Mouse (Mus musculus) midbrain, embryonic 12.5 days (tissue): Measurements from ENCODE around the gene Ube2l6. TPM values are rescaled to one million over a fixed set of nuclear protein-coding genes. Genes with fewer than 3 reads are reported as not detected.

Experiments
- ATAC-seq: fragments of 200-750 bp; cut with Nextera tagmentation; 2 replicates; pipeline ENCODE4 v1.8.0; 2017; ENCODE audit warnings: low read depth, moderate TSS enrichment, moderate library complexity; ENCODE audit not compliant: low FRiP score
- H3K27ac ChIP-seq: fragments of 300-500 bp; sonication (generic); replicated peaks from 2 replicates; pipeline ENCODE4 v1.5.1; 2016; ENCODE audit warnings: mild to moderate bottlenecking
- H3K27me3 ChIP-seq: fragments of 300-500 bp; sonication (generic); 2 replicates; pipeline ENCODE4 v1.6.1; 2016; ENCODE audit warnings: mild to moderate bottlenecking
- H3K36me3 ChIP-seq: fragments of 300-500 bp; sonication (generic); 2 replicates; pipeline ENCODE4 v1.6.1; 2016
- H3K4me1 ChIP-seq: fragments of 300-500 bp; sonication (generic); 2 replicates; pipeline ENCODE4 v1.6.1; 2016
- H3K4me2 ChIP-seq: fragments of 300-500 bp; sonication (generic); replicated peaks from 2 replicates; pipeline ENCODE4 v1.6.1; 2016; ENCODE audit warnings: mild to moderate bottlenecking, moderate library complexity
- H3K4me3 ChIP-seq: fragments of 300-500 bp; sonication (generic); 2 replicates; pipeline ENCODE4 v1.5.1; 2016; ENCODE audit warnings: mild to moderate bottlenecking
- H3K9ac ChIP-seq: fragments of 300-500 bp; sonication (generic); replicated peaks from 2 replicates; pipeline ENCODE4 v1.6.1; 2016; ENCODE audit warnings: mild to moderate bottlenecking, moderate library complexity
- H3K9me3 ChIP-seq: fragments of 300-500 bp; sonication (generic); 2 replicates; pipeline ENCODE4 v1.6.1; 2016; ENCODE audit warnings: mild to moderate bottlenecking
- WGBS: fragments of 180-500 bp; shearing (Covaris S2); methylation state at CpG from one replicate; pipeline ENCODE4 v1.1.7; 2016; 5-methylcytosine and 5-hydroxymethylcytosine counted together
- polyA plus RNA-seq: library from polyadenylated mRNA; unstranded; fragments of >200 nt; fragmentation: Nextera tagmentation; extraction: Ambion mirVana; gene quantifications from 2 replicates; pipeline ENCODE4 v1.2.1, GENCODE M21; 2016

Gene Ube2l6
- polyA plus RNA-seq, 1 experiment from 2014 or later: 31.2 TPM

DNA sequence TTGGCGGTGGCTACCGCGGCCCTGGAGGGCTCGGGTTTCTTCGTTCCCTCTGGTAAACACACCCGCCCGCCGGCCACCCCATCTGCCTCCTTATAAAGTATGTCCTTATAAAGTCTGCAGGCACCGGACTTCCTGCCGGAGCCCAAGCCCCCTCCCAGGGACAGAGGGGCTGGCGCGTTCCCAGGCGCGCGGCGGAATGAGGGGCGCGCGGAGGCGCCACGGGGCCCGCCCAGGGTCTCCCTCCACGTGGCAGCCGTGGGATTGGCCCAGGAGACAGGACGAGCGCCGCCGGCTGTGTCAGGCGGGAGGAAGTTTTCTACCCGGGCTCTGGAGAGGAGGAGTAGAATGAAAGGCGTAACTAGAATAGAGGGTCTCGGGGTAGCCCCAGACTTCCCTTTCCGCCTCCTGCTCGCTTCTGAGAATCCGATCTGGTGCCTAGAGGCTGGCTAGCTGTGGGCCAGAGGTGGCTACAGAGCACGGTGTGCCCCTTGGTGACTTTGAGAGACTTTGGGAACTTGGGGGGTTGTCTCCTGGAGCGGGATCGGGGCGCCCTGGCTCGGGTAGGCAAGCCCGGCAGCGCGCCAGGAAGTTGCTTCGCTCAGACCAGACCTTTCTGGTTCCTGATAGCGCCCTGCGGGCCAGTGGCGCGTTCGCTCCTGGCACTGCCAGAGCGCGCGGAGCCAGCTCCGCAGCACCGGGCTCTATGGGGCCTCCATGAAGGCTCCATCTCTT is 41.6 kb downstream of the Ube2l6 start:
- Histone ChIP-seq H3K4me1 (peaks cover 32% of the 10 kb centered on the region), H3K27me3 (peaks cover 43% of the 10 kb centered on the region), H3K4me2 (peak overlapping the region; percentile 99), H3K9me3 (no peaks in the 10 kb centered on the region), H3K36me3 (0 out of 2 replicates have a peak, but pooled peaks cover 4% of the 10 kb centered on the region), H3K9ac (peak overlapping the region; percentile 70), H3K27ac (peak overlapping the region; percentile 36; the same call in 1 of the 2 replicates), H3K4me3 (peak overlapping the region; percentile 58)
- under 1% methylated on average over 53 of the region's 54 CpGs for WGBS
- peak; percentile 90 for ATAC-seq

DNA sequence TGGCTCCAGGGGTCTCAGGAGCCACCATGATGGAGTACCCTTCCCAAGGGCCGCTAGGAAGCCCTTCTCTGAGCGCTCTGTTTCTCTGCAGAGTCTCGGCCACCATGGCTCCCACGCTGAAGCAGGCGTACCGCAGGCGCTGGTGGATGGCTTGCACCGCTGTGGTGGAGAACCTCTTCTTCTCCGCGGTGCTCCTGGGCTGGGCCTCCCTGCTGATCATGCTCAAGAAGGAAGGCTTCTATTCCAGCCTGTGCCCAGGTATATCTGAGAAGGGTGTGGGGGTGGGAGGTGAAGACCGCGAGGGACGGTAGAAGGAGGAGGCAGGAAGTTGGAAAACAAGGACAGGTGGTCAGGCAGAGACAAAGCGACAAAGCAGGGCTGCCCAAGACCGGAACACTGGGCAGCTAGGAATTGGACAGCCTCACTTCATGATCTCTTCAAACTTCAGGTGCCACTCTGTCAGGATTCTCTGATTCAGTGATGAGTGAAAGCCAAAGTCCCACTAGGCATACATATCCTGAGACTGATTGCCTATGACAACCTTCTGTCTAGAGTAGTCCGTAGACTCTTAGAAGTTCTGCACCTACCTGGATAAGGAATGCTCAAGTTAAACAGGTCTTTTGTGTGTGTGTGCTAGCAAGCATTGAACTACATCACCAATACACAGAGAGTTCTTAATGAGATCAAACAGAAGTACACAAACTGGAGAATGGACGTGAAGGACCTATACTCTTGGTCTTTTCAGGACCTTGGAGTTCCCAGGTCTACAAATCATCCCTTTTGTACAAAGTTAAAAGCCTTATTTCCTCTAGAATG is 42.3 kb downstream of the Ube2l6 start:
- no peaks in the 10 kb centered on the region for H3K9me3 ChIP-seq
- peak overlapping the region; percentile 99 for H3K4me2 ChIP-seq
- 10% methylated on average over 17 of the region's 17 CpGs for WGBS
- peak overlapping the region; percentile 58 for H3K4me3 ChIP-seq
- peak overlapping the region; percentile 36; the same call in 1 of the 2 replicates for H3K27ac ChIP-seq
- H3K36me3 ChIP-seq: 0 out of 2 replicates have a peak, but pooled peaks cover 4% of the 10 kb centered on the region
- H3K9ac ChIP-seq: peak overlapping the region; percentile 70
- peaks cover 43% of the 10 kb centered on the region for H3K27me3 ChIP-seq
- no peak; the same call in 1 of the 2 replicates for ATAC-seq
- H3K4me1 ChIP-seq: peaks cover 32% of the 10 kb centered on the region

DNA sequence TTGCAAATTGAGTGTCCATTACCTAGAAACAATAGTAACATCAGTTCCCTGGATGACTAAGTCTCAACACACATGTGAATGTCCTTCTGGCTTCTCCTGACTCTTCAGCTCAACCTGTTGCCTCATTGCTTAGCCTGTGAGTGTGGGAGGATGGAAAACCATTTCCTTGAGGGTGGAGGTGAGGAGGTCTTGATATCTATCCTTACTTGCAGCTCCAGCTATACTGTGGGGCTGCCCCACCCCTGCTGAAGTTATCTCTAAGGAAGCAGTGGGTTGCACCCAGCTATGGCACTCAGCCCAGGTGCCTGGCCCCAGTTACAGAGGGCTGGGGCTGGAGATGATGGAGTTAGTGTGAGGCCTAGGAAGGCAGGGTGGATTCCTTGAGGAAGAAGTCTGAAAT is 43.3 kb downstream of the Ube2l6 start:
- H3K9ac ChIP-seq: no peak overlapping the region
- peaks cover 42% of the 10 kb centered on the region for H3K27me3 ChIP-seq
- H3K4me3 ChIP-seq: no peak overlapping the region
- peak overlapping the region; percentile 99; the same call in 1 of the 2 replicates for H3K4me2 ChIP-seq
- H3K4me1 ChIP-seq: peaks cover 32% of the 10 kb centered on the region
- 0 out of 2 replicates have a peak, but pooled peaks cover 4% of the 10 kb centered on the region for H3K36me3 ChIP-seq
- ATAC-seq: no peak
- no peak overlapping the region for H3K27ac ChIP-seq
- H3K9me3 ChIP-seq: no peaks in the 10 kb centered on the region

DNA sequence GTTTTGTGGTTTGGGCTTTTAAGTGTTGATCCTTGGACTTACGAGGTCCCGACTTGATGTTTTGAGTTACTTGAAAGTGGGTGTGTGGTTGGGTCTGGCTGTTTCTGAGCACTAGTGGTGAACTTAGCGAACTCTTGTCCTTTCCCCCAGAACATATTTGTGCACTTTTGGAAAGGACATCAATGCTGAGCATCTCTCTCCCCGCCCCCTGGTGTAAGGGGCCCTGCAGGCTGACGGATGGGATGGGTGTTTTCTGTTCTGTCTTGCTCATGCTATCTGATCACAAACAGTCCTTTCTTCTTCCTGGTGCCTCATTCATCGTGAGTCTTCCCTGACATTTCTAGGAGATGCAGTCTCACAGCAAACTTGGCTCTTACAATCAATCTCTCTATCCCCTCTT is 45.0 kb downstream of the Ube2l6 start:
- Histone ChIP-seq H3K4me1 (peaks cover 29% of the 10 kb centered on the region), H3K9ac (no peak overlapping the region), H3K27ac (no peak overlapping the region), H3K27me3 (peaks cover 24% of the 10 kb centered on the region), H3K36me3 (0 out of 2 replicates have a peak, but pooled peaks cover 4% of the 10 kb centered on the region), H3K9me3 (no peaks in the 10 kb centered on the region), H3K4me2 (no peak overlapping the region), H3K4me3 (no peak overlapping the region)
- ATAC-seq: no peak
- 85% methylated on average over 6 of the region's 6 CpGs for WGBS

DNA sequence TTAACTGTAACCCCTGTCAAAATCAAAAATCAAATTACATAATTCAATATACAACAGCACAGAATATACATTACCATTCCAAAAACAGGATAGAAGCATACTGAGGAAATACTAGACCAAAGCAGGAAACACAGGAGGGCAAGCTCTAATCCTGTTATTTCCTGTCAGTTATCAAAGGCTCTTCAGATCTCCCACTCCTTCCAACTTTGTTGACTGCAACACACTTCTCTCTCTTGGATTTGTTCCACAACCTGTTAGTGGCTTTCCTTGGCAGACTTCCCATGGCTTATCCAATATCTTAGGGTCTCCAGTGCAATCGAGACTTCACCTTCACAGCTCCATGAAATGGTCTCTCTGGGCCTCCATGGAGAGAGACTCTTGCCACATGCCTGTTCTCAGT is 46.6 kb downstream of the Ube2l6 start:
- Histone ChIP-seq H3K36me3 (peaks cover 4% of the 10 kb centered on the region; the same call in 1 of the 2 replicates), H3K27ac (no peak overlapping the region), H3K9ac (no peak overlapping the region), H3K4me1 (peaks cover 17% of the 10 kb centered on the region), H3K4me3 (no peak overlapping the region), H3K27me3 (peaks cover 9% of the 10 kb centered on the region), H3K4me2 (no peak overlapping the region), H3K9me3 (no peaks in the 10 kb centered on the region)
- WGBS: 81% methylated on average over 1 of the region's 1 CpGs
- ATAC-seq: no peak

DNA sequence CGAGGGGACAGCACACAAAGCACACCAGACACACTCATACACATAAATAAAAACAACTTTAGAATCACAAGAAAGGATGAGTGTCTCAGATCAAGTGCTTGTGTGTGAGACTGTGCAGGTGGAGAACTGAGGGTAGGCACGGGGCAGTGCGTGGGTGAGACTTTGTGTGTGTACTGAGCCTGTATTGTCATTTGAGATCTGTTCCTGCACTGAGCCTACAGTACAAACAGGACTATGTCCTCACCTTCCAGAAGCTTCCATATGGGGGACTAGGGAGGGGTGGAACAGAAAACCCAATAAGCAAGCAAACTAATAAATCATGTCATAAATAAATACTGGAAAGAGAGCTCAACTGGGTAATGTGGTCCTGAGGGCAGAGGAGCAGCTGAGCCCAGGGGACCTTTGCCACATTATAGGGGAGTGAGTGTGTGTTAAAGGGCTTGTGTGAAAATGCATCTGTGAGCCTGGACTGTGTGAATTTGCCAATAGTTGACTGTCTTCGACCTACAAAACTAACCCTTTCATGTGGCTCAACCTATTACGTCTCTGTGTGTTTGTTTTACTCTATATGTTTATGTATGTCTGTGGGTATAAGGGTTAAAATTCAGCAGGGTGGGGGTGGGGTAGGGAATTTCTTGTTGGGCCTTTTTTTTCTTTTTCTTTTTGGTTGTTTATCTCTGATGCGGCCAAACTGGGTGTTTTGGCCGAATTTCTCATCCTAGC is 51.9 kb downstream of the Ube2l6 start:
- no peak overlapping the region for H3K9ac ChIP-seq
- H3K9me3 ChIP-seq: no peaks in the 10 kb centered on the region
- 62% methylated on average over 7 of the region's 7 CpGs for WGBS
- no peaks in the 10 kb centered on the region for H3K27me3 ChIP-seq
- no peaks in the 10 kb centered on the region; the same call in 1 of the 2 replicates for H3K36me3 ChIP-seq
- H3K4me1 ChIP-seq: peaks cover 6% of the 10 kb centered on the region; the same call in 1 of the 2 replicates
- H3K4me2 ChIP-seq: no peak overlapping the region
- no peak overlapping the region for H3K4me3 ChIP-seq
- no peak for ATAC-seq
- no peak overlapping the region for H3K27ac ChIP-seq

DNA sequence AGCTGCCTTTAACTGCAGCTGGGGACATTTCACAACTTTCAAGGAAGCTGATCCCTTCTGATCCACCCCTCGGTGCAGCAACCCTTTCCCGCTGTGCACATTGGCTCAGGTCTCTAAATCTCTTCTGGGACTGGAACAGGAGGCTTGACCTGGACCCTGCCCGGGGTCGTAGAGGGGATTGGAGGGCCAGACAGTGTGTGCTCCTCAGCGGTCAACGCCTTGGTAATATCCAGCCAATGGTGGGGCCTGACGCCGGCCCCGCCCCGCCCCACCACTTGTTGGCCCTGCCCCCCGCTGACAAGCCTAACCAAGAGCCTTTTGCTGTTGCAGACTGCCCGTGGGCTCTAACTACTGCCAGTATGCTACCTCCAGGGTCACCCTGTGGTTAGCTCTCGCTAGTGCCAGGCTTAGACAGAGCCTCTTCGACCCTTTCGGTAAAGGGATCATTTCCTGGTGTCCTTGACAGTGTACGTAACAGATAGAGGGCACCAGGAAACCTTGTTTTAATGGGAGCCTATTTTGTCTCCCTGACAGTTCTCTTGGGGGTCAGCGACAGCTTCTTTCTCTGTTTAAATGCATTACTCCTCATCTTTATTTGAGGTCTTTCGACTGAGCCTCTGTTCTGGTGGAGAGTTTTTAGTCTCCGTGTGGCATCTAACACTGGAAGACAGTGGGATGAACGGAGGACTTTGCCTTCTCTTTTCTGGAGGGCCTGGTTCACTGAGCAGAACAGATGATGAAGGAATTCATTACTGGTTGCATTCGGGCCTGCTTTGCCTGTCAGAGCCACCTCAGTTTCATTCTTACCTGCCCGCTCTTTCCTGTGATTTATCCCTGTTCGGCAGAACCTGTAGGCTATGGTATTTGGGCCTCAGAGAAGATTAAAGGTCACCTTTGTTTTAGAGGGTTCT is 52.8 kb downstream of the Ube2l6 start:
- WGBS: 28% methylated on average over 23 of the region's 23 CpGs
- Histone ChIP-seq H3K9ac (no peak overlapping the region), H3K4me3 (no peak overlapping the region), H3K36me3 (no peaks in the 10 kb centered on the region; the same call in 1 of the 2 replicates), H3K4me2 (peak overlapping the region; percentile 1; the same call in 1 of the 2 replicates), H3K4me1 (peaks cover 6% of the 10 kb centered on the region; the same call in 1 of the 2 replicates), H3K27ac (no peak overlapping the region), H3K9me3 (no peaks in the 10 kb centered on the region), H3K27me3 (no peaks in the 10 kb centered on the region)
- ATAC-seq: no peak

DNA sequence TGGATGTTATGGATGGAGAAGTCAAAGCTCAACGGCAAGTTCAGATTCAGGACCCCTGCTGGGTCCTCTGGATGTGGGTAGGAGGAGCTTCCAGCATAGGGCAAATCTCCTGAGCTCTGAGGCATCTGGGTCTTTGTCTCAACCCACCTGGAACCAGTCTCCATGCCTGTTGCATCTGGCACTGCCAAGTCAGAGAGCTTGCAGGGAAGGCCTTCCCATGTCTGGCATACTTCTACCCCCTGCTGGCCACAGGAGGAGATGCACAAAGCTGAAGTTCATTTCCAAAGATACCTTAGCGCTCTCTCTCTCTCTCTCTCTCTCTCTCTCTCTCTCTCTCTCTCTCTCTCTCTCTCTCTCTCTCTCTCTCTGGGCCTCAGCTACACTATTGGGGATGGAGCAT is 57.1 kb downstream of the Ube2l6 start:
- no peaks in the 10 kb centered on the region for H3K9me3 ChIP-seq
- WGBS: 78% methylated on average over 2 of the region's 2 CpGs
- ATAC-seq: peak; percentile 72; the same call in 1 of the 2 replicates
- no peak overlapping the region for H3K9ac ChIP-seq
- peaks cover 6% of the 10 kb centered on the region; the same call in 1 of the 2 replicates for H3K4me1 ChIP-seq
- H3K27ac ChIP-seq: no peak overlapping the region
- H3K36me3 ChIP-seq: 0 out of 2 replicates have a peak, but pooled peaks cover 4% of the 10 kb centered on the region
- no peaks in the 10 kb centered on the region for H3K27me3 ChIP-seq
- no peak overlapping the region for H3K4me2 ChIP-seq
- no peak overlapping the region for H3K4me3 ChIP-seq

DNA sequence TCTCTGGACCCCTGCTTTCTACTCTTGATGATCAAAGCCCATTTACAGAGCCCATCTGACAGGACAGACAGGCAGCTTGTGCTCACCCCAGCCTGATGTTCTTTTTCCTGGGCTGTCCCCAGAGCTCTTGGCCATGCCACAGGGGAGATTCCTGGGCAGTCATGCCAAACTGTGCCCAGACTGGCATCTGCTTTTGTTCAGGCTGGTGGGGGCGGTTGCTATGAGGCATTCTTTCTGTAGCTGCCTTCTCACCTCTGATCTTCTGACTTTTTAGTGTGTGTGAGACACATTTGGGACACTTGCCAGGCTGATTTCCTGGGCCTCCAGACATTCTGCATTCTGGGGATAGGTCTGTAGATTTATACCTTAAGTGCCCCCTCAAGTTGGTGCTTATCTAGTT is 59.9 kb downstream of the Ube2l6 start:
- H3K4me3 ChIP-seq: no peak overlapping the region
- no peaks in the 10 kb centered on the region for H3K4me1 ChIP-seq
- no peaks in the 10 kb centered on the region for H3K27me3 ChIP-seq
- no peak overlapping the region for H3K4me2 ChIP-seq
- no peak overlapping the region for H3K9ac ChIP-seq
- no peak overlapping the region for H3K27ac ChIP-seq
- WGBS: 75% methylated on average over 1 of the region's 1 CpGs
- no peaks in the 10 kb centered on the region for H3K9me3 ChIP-seq
- ATAC-seq: no peak
- 0 out of 2 replicates have a peak, but pooled peaks cover 4% of the 10 kb centered on the region for H3K36me3 ChIP-seq
